Mouse (Mus musculus): ENCODE results near the gene A930033H14Rik.

The A930033H14Rik gene

DNA sequence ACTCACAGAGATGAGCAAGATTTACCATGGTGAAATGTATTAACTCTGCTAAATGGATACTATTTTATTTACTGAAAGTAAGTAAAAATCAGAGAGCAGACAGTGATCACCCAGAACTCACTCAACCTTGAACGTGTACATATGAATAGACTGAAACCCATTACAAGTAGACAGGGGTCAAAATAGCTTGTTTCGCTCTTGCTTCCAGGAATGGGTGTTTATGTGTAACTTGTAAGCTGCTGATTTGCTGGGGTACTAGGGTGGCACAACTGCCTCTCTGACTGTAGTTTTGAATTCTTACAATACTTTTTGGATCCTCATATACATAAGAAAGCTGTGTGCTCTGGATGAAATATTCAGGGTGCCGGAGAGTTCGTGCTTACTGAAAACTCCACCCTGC, 32.3 kb upstream of the A930033H14Rik start:
- POLR2A ChIA-PET = interaction anchor here in 1 of 4 experiments (1.5 kb wide), 1 partner anchor 21 kb away, joined by 4 read pairs; no protein-coding TSS in a partner anchor

DNA sequence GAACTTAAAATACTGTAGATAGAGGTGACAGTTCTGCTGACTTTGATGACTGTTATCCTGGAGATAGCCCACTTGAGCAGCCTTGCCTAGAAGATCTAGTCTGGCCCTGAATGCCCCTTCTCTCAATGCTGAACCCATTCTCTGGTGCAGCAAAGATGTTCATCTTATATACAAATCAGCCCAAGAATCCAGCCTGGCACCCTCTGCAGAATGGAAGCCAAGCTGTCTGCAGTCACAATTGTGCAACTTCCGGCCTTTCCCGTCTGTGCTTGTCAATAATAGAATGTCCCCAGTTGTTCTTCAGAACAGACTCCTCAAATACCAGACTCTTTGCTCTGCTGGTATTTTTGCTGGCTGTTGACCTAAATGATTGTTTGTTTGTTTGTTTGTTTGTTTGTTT, 27.6 kb upstream of the A930033H14Rik start:
- POLR2A ChIA-PET = interaction anchor here in 1 of 4 experiments (1.2 kb wide), 1 partner anchor 28 kb away, joined by 3 read pairs; no protein-coding TSS in a partner anchor

More for the DNA sequence above, 32.3 kb upstream of the A930033H14Rik start:
- CTCF ChIA-PET = interaction anchor here in 2 of 4 experiments (0.5 kb wide), 2 partner anchors 12 to 108 kb away, joined by 3 to 5 read pairs; partner anchors contain the start of gene Cdk1 (in 1 of the 2)

DNA sequence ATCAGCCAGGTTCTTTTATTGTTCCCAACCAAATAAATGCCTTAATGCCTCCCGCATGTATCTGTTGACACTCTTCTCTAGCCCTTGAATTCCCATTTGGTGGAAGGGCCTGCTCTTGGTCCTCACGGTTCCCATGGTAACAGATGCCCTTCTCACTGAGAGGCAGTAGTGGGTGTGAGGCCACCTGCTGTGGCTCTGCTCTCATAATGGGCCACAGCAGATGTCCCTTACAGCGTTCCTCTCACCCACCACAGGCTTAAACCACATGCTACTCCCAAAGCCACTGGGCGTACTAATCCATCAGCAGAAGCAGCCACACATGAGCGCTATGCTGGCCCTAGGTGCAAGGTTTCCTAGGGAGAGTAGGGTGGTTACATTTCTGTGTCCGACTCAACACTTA, 25.4 kb upstream of the A930033H14Rik start:
- POLR2A ChIA-PET = no interaction called here
- CTCF ChIA-PET = no interaction called here

More for the DNA sequence above, 27.6 kb upstream of the A930033H14Rik start:
- CTCF ChIA-PET = no interaction called here

DNA sequence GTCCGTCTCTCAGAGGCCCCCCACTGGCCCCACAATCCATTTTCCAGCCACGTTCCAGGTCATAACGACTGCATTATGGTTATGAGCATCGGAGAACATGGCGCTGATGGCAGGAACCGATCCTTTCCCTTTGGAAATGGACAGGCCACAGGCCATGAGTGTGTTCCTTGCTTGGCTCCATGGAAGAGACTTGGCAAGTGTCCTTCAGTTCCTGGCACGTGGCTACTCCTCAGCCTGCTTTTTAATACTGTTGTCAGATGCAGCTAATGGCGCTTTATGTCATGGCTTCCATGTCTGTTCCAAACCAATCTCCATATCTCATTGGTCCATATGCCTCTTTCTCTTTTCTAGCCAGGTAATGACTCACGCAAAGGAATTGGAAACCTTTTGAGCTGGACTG, 24.9 kb upstream of the A930033H14Rik start:
- POLR2A ChIA-PET = interaction anchor here in 1 of 4 experiments (0.9 kb wide), 1 partner anchor 10 kb away, joined by 3 read pairs; no protein-coding TSS in a partner anchor
- CTCF ChIA-PET = no interaction called here

DNA sequence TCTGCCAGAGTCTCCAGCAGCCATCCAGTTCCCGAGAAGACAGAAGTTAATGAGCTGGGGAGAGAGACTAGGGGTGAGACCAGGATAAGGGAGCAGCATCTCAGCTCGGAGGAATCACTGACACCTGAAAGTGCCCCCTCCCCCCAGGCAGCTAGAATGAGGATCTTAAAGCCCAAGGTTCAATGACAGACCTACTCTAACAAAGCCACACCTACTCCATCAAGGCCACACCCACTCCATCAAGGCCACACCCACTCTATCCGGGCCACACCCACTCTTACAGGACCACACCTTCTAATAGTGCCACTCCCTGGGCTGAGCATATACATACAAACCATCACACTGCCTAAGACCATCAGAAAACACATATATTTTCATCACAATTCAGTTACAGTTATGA, 24.3 kb upstream of the A930033H14Rik start:
- ChIA-PET POLR2A (interaction anchor here in 1 of 4 experiments (0.9 kb wide), 1 partner anchor 9 kb away, joined by 3 read pairs; no protein-coding TSS in a partner anchor), CTCF (interaction anchor here in 1 of 4 experiments (1.1 kb wide), 1 partner anchor 69 kb away, joined by 3 read pairs; no protein-coding TSS in a partner anchor)

DNA sequence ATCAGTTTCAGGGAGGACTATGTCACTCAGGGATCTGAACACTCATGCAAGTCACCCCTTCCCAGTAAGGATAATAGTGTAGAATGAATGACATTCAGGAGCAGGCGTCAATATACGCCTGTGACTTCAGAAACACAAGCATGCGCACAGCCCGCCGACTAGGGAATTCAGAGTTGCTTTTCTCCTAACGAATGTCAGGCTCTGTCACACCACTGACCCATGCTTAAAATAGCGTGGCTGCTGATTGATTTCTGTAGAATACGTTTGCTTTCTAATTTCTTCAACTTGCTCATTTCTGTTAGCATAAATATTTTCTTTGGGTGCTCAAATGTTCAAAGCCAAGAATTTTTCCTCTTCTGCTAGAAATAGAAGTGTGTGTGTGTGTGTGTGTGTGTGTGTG, 13.1 kb upstream of the A930033H14Rik start:
- ChIA-PET POLR2A (interaction anchor here in 1 of 4 experiments (0.6 kb wide), 1 partner anchor 18 kb away, joined by 5 read pairs; no protein-coding TSS in a partner anchor), CTCF (no interaction called here)

DNA sequence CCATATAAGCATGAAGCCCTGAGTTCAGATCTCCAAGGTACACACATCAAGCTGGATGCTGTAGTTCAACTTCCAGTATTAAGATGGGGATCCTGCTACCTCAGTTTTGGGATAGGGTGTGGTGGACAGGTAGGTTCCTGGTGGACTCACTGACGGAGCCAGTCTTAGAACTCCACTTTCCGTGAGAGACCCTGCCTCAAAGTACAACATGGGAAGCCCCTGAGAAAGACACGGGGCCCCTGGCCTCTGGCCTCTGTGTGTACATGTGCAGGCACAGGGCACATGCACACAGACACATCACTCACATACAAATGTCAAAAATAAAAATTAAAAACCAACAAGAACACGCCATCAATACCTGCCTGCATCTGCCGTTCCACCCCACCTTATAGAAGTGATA, 12.6 kb upstream of the A930033H14Rik start:
- ChIA-PET CTCF (no interaction called here), POLR2A (no interaction called here)

DNA sequence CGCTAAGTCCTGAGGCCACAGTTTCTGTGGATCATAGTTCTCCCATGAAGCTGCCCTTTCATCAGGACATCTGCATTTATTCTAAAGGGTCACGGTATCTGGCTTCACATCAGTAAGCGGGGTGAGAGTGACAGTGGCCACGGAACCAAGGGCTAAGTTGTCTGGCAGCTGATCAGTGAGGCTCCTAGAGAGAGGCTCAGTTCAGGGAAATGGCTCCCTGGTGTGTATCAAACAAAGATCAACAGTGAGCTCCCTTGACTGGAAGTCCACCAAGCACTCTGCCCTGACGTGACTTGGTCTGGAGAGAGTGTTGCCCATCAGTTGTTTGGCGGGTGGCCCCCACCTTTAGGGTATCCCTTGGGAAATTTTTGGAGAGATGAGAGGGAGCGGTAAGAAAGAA, 11.4 kb upstream of the A930033H14Rik start:
- ChIA-PET POLR2A (interaction anchor here in 1 of 4 experiments (0.9 to 1.5 kb wide), 3 partner anchors 16 to 109 kb away, joined by 3 to 4 read pairs (median 3); no protein-coding TSS in a partner anchor), CTCF (interaction anchor here in 1 of 4 experiments (1.0 kb wide), 1 partner anchor 82 kb away, joined by 4 read pairs; no protein-coding TSS in a partner anchor)

DNA sequence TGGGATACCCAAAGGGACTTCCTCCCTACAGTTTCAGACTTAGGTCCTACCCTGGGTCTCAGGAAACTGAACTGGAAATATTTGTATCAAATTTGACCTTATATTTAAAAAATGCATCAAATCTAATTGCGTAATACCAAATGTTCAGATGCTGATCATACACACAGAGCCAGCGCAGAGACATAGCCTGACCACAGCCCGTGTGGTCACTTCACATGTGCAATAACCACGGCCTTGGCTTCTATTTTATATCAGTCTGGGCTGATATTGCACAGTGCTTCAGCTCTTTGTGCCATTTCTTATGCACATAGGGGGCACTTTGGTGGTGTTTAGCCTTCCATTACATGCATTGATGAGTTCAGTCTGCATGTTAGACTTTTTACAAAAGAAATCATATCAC, 10.3 kb upstream of the A930033H14Rik start:
- POLR2A ChIA-PET = interaction anchor here in 1 of 4 experiments (1.5 kb wide), 1 partner anchor 21 kb away, joined by 4 read pairs; no protein-coding TSS in a partner anchor

DNA sequence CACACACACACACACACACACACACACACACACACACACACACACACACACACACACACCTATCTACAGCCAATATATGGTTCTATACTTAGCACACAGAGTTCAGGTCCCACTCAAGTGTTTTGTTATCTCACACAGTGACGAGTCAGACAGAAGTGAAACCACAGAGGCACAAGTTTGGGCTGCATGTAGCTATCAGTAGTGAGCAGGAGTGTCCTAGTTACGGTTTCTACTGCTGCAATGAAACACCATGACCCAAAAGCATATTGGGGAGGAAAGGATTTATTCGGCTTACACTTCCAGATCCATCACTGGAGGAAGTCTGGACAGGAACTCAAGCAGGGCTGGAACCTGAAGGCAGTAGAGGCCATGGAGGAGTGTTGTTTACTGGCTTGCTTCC, 9.1 kb upstream of the A930033H14Rik start:
- POLR2A ChIA-PET = no interaction called here
- CTCF ChIA-PET = no interaction called here

More for the DNA sequence above, 10.3 kb upstream of the A930033H14Rik start:
- CTCF ChIA-PET = interaction anchor here in 1 of 4 experiments (0.6 kb wide), 1 partner anchor 1252 kb away, joined by 9 read pairs; no protein-coding TSS in a partner anchor

DNA sequence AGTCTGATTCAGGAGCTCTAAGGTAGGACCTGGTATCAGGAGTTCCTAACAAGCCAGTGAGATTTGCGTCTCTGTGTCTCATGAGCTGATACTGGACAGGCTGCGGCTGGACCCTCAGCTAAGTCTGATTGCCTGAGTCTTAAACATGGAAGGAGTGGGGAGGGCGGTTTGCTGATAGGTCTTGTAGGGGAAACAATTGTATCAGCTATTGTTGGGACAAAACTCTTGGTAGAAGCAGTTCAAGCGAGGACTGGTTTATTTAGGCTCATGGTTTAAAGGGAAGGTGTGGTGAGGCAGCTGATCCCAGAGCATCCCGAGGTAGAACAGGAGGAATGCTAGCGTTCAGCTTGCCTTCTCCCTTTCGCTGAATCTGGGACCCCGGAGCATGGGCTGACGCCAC, 8.2 kb upstream of the A930033H14Rik start:
- POLR2A ChIA-PET = interaction anchor here in 2 of 4 experiments (0.5 to 0.6 kb wide), 2 partner anchors 107 to 1650 kb away, joined by 3 to 6 read pairs; no protein-coding TSS in a partner anchor
- CTCF ChIA-PET = interaction anchor here in 1 of 4 experiments (0.8 kb wide), 1 partner anchor 12 kb away, joined by 3 read pairs; no protein-coding TSS in a partner anchor

DNA sequence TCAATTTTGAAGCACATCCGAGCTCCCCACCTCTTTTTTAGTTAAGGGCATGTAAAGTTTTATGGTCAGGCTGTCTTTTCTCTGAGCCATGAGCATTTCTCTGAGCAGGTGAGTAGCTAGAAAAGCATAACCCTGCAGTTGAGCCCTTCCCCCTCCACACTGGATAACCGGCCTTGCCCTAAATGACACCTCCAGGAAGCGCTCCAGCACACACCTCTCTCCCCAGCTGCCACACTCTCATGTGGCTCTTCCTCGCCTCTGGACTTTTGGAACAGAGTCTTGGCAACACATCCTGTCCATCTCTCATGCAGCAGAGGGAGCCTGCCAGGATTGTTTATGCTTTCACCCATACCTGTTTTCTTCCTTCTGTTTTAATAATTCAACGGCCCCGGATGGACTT, 7.4 kb upstream of the A930033H14Rik start:
- ChIA-PET CTCF (no interaction called here), POLR2A (interaction anchor here in 1 of 4 experiments (0.5 kb wide), 1 partner anchor 1649 kb away, joined by 3 read pairs; no protein-coding TSS in a partner anchor)

DNA sequence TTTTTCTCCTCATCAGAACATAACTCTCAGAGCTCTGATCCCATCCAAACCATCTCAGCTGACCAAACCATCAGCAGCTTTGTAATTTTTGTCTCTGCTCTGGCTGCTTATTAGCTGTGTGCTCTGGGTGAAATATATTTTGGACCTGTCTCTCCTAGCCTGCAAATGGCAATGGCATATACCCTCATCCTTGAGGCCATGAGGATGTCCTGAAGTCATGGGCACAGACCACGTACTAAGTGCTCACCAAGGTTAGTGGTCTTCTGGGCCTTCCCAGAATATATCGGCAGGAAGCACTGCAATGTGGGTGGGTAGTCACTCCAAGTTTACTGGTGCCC, 6.4 kb upstream of the A930033H14Rik start:
- CTCF ChIA-PET = no interaction called here
- POLR2A ChIA-PET = no interaction called here

DNA sequence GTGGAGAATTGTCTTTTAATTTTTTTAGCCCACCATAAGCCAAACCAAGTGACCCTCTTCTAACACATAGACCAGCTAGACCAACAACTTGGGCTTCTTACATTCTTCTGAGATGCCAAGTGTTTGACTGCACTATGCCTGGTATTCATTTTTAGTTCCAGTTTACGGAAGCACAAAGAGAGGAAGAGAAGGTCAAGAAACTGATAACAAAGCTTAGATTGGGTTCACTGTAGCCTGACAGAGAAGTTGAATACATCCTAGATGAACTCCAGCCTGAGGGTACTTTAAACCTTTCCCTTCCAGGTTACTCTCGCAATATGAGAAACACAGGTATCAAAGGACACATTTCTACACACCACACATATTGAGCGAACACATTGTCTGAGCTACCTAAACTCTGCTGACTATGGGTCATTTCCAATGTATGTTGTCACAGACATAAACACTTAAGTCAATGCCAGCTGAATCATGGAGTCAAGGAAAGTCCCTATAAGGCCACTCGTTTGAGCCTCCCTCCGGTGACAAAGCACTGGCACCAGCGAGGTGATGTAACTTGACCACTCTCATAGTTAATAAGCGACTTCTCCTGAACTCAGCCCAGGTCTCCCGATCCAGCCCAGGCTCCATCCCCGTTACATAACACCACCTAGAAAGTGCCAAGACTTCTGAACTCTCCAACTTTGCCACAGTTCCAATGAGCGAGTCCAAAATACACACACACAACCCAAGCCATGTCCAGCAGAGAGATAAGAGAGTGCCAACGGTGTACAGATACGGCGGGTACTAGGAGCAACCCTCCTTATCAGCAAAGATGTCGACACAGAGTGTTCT, 5.8 kb upstream of the A930033H14Rik start:
- ChIA-PET POLR2A (interaction anchor here in 1 of 4 experiments (0.6 kb wide), 1 partner anchor 71 kb away, joined by 3 read pairs; no protein-coding TSS in a partner anchor), CTCF (no interaction called here)

DNA sequence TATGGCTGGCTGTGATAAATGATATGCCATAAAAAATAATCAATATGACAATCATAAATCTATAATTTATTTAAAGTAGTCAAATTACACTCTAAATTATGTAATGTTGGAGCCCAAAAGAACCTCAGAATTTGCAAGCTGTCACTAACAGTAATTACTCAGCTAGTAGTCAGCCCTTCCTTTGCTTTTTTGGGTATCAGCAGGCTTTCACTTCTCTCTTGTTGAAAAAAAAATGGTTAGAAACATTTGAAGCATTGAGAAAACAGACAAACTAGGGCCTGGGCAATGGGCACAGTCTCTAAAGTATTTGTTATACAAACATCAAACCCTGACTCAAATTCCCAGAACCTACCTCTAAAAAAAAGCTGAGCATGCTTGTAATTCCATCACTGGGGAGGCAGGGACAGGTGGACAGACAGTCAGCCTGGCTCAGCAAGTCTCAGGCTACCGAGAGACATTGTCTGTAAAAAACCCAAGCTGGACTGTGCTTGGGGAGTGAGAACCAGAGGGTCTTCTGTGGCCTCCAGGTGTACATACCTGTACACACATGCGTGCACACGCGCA, 4.3 kb upstream of the A930033H14Rik start:
- CTCF ChIA-PET = no interaction called here
- POLR2A ChIA-PET = no interaction called here

DNA sequence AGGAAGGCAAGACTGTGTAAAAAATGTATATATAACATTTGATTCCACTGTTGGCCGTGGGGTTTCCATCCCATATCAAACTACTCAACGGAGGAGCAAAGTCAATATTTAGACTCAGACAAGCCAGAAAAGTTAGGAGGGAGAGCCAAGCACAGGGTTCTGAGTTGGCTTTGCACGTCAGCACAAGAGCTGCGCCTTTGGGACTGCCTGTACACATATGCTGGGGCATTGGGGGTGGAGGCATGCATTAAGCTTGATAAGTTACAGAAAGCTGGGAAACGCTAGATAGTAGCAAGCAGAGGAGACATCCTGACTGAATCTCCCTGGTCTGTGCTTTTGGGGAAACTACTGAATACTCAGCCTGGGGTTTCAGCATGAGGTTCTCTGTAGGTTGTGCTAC, 1.1 kb upstream of the A930033H14Rik start:
- CTCF ChIA-PET = interaction anchor here in 1 of 4 experiments (1.1 kb wide), 1 partner anchor 24 kb away, joined by 3 read pairs; no protein-coding TSS in a partner anchor
- POLR2A ChIA-PET = interaction anchor here in 1 of 4 experiments (0.7 kb wide), 1 partner anchor 937 kb away, joined by 4 read pairs; no protein-coding TSS in a partner anchor

DNA sequence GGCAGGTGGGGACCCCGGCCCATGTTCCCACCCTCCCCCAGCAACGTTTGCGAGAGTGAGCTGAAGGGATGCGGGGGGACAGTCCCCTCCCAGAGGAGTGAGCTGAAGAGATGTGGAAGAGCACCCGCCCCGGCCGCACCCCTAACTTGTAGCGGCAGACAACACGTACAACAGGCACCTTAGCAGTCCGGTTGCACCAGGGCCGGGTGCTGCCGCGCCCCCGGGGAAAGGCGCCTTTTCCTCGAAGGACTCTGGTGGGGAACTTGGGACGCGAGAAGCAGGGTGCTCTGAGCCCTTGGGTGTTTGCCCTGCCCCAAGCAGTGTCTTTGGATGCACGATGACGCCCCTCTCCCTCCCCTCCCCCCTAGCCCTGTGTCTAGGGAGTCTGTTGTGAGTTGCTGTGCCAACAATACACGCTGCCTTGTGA, 566 bp upstream of the A930033H14Rik start:
- POLR2A ChIA-PET = interaction anchor here in 2 of 4 experiments (1.3 to 1.6 kb wide), 2 partner anchors 33 to 140 kb away, joined by 3 to 5 read pairs; partner anchors contain the start of gene Cdk1 (in 1 of the 2)
- CTCF ChIA-PET = interaction anchor here in 1 of 4 experiments (1.1 to 1.3 kb wide), 2 partner anchors 24 to 94 kb away, joined by 3 read pairs; no protein-coding TSS in a partner anchor

DNA sequence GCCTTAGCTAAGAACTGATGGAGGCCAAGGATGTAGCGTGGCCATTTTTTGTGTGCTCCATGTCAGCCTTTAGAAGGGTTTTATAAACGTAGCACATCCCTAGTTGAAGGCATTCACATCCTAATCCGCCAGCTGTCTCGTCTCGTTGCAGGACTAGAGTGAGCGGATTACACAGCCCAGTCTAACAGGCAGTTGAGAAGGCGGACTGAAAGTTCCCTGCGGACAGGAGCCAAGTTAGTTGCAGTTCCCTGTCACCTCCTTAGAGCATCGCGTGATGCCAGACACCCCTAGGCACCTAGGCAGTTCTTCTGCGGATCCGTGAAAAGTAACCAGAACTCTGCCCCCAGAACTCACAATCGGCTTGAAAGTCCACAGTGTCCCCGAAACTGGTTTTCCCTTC, 922 bp downstream of the A930033H14Rik start:
- CTCF ChIA-PET = interaction anchor here in 2 of 4 experiments (0.5 to 0.9 kb wide), 3 partner anchors 95 to 344 kb away, joined by 3 to 5 read pairs (median 3); no protein-coding TSS in a partner anchor
- POLR2A ChIA-PET = interaction anchor here in 3 of 4 experiments (0.6 to 1.6 kb wide), 6 partner anchors 29 to 591 kb away, joined by 3 to 8 read pairs (median 5); partner anchors contain the start of gene Cdk1 (in 1 of the 3)

DNA sequence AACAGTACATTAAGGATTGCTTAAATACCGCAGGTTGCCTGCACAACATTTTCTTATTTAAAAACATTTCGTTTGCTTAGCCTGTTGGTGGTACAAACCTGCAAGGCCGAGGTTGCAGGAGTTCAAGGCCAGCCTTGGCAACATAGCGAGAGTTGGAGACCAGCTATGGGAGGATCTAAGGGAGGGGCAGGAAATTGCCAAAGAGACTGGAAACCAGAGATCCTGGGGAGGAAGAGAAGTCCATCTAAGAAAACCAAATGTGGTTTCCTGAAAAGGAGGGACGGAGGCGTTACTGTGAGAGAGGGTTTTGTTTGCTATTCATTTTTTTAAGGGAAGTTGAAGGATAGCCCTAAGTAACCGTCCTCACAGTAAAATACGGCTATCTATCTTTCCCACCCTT, 1.3 kb downstream of the A930033H14Rik start:
- CTCF ChIA-PET = interaction anchor here in 1 of 4 experiments (0.6 kb wide), 1 partner anchor 344 kb away, joined by 5 read pairs; no protein-coding TSS in a partner anchor

More for the DNA sequence above, 1.3 kb downstream of the A930033H14Rik start:
- POLR2A ChIA-PET = interaction anchor here in 2 of 4 experiments (1.0 to 1.3 kb wide), 3 partner anchors 30 to 109 kb away, joined by 3 to 6 read pairs (median 5); no protein-coding TSS in a partner anchor

Data from embryonic stem cell, embryonic (primary cell).